Mouse (Mus musculus): Measurements from ENCODE around the gene Stam2.
A peak's percentile ranks its signal among the peaks of the same experiment; 100 is the strongest.

Gene Stam2

DNA sequence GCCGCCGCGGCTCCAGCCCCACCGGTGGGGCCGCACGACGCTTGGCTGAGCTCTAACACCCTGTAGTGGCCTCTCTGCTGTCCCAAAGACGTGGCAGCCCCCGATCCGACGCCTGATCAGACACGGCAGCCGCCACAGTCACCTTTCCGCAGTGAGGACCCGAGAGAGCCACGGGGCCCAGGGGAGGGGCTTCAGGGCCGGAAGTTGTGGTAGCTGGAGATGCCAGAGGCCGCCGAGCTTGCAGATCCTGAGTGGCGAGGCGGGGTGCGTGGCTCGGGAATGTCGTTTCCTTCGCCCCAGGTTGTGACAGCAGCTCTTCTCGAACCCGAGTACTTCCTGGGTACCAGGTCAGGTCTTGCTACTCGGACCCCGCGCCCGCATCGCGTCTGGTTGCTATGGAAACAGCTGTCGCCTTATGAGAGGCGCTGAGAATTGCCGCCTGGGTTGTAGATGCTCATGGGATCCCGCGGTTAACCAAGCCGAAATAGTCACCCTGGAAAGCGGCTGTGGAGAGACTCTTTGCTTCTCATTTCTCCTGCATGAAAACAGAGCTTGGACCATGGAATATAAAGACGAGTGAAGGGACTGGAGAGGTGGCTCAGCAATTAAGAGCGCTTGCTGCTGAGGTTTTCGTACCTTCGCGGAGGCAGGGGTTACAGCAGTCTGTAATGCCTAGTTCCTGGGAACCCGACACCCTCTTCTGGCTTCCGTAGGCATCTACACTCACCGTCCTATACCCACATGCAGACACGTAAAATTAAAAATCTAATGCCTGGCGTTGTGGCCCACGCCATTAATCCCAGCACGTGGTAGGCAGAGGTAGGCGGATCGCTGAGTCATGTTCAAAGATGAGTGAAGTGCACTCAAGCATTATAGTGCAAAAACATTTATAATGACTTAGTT, at the start of gene Stam2:
TSS of gene Stam2 (minus strand) at position 26 of the 903 bp plus-strand sequence.
- DNase-seq, result peak; percentile 84 to 93

DNA sequence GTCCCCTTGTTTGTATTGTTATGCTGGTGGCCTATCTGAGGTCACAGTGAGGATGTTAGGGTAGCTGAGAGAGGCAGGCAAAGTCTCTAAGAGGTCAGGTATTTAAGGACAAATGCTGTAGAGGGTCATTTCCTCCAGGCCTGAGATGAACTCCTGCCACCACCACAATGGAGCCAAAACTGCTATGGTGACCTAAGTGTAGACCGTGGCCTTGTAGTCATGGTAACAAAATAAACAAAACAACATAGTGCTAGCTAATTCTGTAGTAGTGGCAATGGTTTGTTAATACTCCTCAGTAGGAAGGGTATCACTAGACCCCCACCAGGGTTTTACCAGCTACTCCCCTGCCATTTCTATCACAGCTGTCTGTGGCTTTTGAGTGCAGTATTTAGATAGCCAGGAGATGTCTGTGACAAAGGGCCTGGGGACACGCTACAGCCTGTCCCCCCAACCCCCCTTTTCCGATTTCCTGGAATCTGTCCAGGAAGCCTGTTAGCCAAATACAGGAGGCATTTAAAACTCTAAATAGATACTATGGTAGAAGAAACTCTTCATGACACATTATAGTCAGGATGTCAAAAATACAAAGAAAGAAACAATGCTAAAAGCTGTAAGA, 43.1 kb upstream of the Stam2 start:
- DNase-seq, result peak in 1 of 2 experiments; percentile 6

DNA sequence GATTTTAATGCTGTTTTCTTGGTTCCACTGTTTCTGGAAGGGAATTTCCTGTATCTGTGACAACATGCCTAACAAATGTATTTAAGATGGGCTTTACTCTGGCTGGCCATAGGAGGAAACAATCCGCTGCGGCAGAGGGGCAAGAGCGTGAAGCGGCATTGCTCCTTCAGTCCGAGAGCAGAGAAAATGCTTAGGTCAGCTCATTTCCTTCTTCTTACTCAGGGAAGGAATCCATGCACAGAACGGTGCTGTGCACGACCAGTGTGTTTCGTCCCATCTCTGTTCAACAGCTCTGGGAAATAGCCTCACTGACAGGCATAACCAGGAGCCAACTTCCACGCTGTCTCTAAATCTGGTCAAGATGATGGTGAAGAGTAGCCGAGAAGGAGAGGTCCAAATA, 37.9 kb upstream of the Stam2 start:
- no peak for DNase-seq

DNA sequence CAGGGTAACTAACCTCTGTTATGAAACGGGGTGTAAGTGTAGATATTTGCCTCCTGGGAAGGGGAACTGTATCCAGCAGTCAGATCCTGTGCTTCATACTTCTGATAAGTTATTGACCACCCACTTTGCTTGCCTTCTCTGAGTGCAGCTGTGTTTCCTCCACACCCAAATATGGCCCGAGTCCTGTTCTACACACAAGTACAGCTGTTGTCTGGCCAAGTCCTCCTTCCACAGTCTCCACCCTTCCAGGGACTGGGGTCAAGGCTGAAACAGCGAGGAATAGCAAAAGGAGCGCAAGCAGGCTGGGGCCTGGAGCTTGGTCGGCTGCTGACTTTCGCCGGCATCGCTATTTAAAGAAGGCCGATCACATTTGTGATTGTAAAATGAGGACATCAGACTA, 37.3 kb upstream of the Stam2 start:
- no peak for DNase-seq

DNA sequence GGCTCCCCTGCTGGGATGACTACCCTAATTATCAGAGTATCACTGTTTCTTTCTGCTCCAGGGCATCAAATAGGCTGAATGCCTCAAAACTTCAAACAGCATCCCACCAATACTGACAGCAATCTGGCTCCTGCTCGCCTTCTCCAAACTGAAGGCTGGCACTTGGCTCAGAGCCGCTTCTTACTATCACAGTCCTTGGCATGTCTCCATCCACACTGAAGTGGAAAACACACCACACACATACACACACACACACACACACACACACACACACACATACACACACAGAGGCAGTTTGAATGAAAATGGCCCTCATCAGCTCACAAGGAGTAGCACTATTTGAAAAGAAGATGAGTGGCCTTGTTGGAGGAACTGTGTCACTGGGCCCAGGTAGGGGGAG, 35.8 kb upstream of the Stam2 start:
- DNase-seq, result no peak

- no peak for DNase-seq
Observed at GRCm38 (mm10) chr2:52774373-52774772, 32.3 kb upstream of the Stam2 start.

GRCm38 (mm10) chr2:52772774-52773393, 30.8 kb upstream of the Stam2 start:
- DNase-seq, result no peak

- DNase-seq, result no peak
Observed at GRCm38 (mm10) chr2:52765130-52765529, 23.0 kb upstream of the Stam2 start.

DNA sequence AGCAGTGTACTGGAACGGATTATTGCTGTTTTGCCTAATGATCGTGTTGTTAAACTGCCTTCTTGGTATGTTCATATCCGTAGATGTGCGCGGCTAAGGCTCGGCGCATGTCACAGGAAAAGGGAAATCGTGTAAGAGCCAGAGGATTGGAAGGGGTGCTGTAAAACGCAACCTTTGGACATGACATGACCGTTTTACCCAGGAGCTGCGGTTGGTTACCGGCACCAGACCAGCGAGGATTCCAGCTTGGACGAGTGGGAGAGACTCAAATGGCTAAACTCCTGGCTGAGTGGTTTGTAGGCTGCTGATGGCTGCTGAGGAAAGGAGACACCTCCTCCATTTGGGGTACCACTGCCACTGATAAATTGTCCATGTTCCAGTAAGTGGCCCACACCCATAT, 21.8 kb upstream of the Stam2 start:
- no peak for DNase-seq

GRCm38 (mm10) chr2:52763040-52763736, 21.1 kb upstream of the Stam2 start:
- DNase-seq, result peak; percentile 47 to 84

DNA sequence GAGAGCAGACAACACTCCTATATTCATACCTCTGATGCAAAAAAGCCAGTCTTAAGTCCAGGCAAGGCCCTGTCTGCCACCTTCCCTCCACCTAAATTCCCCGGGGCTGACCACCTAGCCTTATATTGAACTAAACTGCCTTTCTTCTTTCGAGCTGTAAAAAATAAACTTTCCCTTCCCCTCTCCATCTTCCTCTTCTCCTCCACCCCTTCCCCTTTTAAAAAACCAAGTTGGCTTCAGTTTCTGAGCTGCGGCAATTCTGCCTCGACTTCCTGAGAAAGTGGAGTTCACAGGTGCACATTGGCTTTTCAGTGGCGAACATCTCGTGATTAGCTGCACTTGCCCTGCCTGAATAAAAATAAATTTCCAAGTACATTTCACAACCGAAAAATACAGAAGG, 20.4 kb upstream of the Stam2 start:
- DNase-seq, result no peak

DNA sequence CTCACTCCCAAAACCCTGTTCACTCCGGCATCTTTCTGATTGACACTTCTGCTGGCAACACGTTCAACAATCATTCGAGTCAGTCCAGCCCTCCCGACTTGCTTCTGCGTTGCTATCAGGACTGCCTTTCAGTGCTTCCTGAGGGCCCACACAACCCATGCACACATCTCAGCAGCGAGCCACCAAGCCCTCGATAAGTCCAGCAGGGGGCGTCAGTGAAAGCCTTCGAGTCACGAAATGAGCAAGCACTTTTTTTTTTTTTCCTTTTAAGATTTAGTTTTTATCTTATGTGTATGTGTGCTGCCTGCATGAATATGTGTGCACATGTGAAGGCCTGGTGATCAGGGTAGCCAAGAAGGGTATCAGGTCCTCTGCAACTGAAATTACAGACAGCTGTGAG, 16.5 kb upstream of the Stam2 start:
- DNase-seq, result peak in 1 of 2 experiments; percentile 53

DNA sequence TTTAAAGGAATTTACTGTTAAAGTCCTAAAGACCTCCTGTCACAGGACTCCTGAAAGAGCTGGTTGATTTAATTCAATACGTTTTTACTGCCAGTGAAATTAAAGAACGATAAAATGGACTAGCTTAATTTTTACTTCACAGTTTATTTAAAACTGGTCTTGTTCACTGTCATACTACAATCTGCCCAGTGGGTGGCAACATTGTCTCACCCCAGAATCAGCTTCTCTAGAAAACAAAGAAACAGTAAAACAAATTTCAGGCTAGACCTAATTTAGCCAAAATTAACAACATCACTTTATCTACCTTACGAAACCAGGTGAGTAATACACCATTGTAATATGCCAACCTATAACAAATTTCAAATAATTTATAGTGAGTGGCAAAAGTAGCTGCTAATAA, 14.6 kb upstream of the Stam2 start:
- DNase-seq, result peak in 1 of 2 experiments; percentile 15

GRCm38 (mm10) chr2:52753573-52754317, 11.7 kb upstream of the Stam2 start:
- no peak for DNase-seq

- DNase-seq, result no peak
Observed at GRCm38 (mm10) chr2:52744099-52744498, 2.0 kb upstream of the Stam2 start.

- DNase-seq, result no peak
Observed at GRCm38 (mm10) chr2:52741681-52742255, 313 bp downstream of the Stam2 start.

DNA sequence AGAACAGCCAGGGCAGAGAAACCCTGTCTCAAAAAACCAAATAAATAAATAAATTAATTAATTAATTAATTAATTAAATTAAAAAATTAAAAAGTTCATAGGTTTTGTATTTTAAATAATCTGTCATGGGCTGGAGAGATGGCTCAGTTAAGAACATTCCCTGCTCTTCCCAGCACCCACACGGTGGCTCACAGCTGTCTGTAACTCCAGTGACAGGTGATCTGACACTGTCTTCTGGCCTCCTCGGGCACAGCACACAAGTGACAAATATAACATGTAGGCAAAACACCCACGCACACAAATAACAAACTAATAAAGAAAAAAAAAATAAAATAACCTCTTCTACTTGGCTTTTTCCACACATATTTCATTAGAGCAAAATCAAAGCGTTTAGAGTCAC, 1.5 kb downstream of the Stam2 start:
- DNase-seq, result no peak

DNA sequence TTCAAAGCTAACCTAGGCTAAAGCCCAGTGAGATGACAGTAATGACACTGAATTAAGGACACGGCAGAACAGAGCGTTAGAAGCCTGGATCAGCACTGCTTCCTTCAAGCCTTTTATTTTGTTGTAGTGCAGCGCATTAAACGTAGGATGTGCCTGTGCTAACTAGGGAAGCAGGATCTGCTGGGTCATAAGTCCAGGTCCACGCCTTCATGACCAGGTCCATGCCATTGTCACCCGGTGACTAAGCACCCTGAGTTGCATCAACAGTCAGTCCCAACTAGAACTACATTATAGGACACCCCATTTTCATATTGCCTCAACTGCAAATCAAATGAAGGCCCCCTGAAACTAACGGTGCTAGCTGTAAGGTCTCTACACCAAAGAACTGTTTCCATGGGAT, 7.6 kb downstream of the Stam2 start:
- no peak for DNase-seq

DNA sequence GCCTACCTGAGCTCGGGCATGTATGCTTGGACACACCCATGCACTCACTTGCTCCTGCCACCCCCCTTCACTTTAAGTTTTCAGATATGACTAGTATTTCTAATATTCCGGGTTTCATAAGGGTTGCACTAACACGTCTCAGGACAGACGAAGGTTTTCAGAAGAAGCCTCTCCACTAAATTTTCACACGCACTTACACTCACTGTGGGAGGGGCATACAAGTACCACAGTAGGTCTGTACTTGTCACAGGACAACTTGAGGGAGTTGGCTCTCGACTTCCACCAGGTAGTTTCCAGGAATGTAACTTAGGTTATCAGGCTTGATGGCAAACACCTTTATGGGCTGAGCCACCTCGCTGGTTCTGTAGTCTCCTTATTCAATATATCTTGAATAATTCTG, 8.4 kb downstream of the Stam2 start:
- no peak for DNase-seq

GRCm38 (mm10) chr2:52732611-52733010, 9.5 kb downstream of the Stam2 start:
- no peak for DNase-seq

GRCm38 (mm10) chr2:52732001-52732400, 10.1 kb downstream of the Stam2 start:
- DNase-seq, result no peak

- no peak for DNase-seq
Observed at GRCm38 (mm10) chr2:52730891-52731290, 11.2 kb downstream of the Stam2 start.
